Mouse (Mus musculus): ENCODE measurements around the gene Kcnma1.

Gene Kcnma1

GRCm38 (mm10) chr14:23772685-23773084, 241.6 kb downstream of the Kcnma1 start:
- no peak for DNase-seq

GRCm38 (mm10) chr14:23771794-23772193, 242.5 kb downstream of the Kcnma1 start:
- no peak for DNase-seq

GRCm38 (mm10) chr14:23762471-23762870, 251.8 kb downstream of the Kcnma1 start:
- DNase-seq = no peak

GRCm38 (mm10) chr14:23759626-23760025, 254.7 kb downstream of the Kcnma1 start:
- DNase-seq = no peak

DNA sequence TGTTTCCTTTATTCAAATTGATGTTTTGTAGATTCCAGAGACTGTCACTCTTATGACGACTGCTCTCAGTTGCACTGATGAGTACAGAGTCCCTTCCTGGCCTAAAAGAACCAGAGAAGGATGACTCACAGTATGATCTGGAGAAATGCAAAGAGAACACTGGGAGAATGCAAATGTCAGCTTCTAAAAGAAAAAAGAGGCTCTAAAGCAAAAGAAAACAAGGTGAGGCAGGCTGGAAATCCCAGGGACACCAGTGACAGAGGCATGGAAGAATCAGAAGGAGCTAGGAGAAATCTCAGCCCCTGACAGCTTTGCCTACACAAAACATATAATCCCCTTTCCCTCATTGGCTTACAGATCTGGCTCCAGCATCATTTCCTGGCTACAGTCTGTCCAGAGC, 255.9 kb downstream of the Kcnma1 start:
- no peak for DNase-seq

DNA sequence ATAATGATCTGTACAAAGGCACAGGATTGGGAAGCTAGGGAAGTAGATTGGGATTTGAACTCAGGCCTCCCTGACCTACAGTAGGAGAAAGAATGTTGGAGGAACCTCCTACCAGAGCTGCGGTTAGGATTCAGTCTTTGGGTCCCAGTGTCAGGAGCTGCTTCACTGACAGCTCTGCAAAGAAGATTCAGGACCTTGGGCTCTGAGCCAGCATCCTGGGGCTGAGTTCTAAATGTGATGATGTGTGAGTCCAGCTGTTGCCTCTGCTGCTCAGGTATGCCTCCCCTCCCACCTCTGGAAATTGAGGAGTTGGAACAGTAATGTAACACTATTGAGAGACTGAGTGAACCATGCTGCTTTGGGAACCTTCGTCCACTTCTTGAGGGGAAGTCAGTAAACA, 266.3 kb downstream of the Kcnma1 start:
- DNase-seq = no peak

DNA sequence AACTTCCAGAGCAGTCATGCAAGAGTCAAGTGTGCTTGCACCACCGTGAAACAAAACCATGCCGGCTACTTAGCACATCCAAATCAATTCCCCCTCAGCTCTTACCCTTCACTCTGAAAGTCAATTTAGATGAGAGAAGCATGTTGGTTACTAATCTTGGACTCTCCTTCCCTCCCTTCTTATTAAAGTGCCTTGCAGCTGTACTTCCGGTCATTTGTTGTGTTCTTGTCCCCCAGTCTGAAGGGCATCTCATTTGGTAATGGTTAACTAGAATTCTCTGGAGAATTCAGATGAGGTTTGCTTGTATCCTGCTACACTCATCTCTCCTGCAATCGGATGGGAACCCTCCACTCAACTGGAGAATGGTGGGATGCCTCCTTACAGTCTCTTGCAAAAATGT, 267.3 kb downstream of the Kcnma1 start:
- DNase-seq = no peak

DNA sequence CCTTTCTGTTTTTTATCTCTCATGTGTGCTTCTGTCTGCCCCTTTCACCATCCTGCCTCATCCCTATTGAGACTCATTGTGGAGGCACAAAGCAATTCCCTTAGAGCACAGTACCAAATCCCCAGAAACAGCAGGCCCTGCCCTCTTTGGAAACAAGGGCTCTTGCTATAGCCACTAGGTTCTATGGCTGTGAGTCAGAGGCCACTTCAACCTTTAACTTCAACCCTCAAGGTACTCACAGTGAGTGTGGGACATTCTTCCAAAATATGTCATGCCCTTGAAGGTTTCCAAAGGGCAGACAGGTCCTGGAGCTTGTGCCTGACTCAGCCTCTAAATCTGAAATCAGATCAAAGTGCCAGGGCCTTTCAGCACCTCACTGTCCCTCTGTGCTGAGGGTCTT, 272.8 kb downstream of the Kcnma1 start:
- DNase-seq = no peak

- DNase-seq = no peak
Observed at GRCm38 (mm10) chr14:23734200-23734599, 280.1 kb downstream of the Kcnma1 start.

- DNase-seq = no peak
Observed at GRCm38 (mm10) chr14:23729377-23729776, 284.9 kb downstream of the Kcnma1 start.

- DNase-seq = peak; percentile 4 to 8
Observed at GRCm38 (mm10) chr14:23723701-23724430, 290.4 kb downstream of the Kcnma1 start.

DNA sequence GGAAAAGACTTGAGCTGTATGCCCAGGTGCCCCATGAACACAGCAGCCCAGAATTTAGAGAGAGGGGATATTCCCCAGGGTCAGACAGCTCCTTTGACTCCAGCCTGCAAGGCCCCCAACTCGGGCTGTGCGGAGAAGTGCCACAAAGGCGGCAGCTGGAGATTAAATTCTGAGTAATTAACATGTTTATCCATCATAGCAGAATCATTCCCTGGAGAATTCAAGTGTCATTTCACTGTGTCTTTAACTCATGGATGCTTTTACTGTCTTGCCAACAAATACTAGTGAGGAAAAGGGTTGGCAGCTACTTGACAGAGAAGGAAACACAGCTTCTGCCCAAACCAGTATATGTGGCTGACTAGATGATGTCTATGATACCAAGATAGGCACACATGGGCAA, 295.0 kb downstream of the Kcnma1 start:
- DNase-seq = no peak

GRCm38 (mm10) chr14:23718667-23719066, 295.6 kb downstream of the Kcnma1 start:
- no peak for DNase-seq

GRCm38 (mm10) chr14:23714396-23715131, 299.7 kb downstream of the Kcnma1 start:
- DNase-seq = no peak

DNA sequence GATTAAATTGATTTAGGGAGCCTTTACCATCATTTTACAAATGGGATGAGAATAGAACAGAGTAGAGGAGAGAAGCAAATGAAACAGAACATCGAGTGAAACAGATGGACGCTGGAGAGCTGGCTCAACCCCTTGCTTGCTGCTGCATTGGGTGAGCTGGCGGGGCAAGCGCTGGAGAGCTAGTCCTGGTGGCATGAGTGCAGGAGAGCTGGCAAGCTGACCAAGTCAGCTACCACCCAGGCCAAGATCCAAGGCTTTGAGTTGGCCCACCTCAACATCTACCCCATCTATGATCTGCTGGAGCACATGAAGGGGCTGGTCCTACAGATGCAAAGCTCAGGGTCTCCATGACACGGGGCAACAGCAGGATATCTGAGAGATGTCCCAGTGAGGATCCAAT, 301.4 kb downstream of the Kcnma1 start:
- DNase-seq = no peak

DNA sequence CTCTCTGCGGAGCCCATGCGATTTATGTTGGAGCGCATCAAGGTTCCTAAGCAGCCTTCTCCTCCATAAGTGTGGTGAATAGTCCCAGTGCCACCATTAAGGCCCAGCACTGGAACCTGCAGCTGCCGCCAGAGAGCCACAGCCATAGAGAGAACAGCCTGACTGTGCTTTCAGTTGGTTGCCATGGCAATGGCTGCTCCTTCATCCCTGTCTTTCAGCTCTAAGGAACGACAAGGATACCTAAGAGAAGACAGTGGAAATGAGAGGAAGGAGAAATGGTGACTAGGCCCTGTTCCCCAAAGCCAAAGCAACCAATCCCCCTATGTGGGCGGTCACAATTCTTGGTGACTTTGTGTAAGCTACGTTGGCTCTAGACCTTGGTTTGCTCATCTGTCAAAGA, 303.3 kb downstream of the Kcnma1 start:
- DNase-seq = no peak

GRCm38 (mm10) chr14:23706837-23707236, 307.5 kb downstream of the Kcnma1 start:
- DNase-seq = no peak

DNA sequence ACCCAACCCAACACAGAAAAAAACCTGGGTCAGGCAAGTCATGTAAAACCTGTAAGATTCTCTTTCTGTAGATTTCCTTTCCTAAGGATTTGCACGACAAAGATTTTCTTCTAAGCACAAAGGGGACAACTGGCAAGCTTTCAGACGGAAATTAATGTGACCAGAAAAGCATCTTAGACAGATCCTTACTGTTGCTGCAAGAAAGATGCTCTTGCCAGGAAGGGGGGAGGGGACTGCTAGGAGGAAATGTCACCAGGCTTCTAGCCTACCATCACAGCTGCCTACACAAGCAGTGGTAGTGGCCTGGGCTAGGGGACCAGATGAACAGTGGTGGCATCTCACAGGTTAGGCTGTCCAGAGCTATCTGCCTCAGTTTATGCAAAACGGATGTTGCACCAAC, 308.6 kb downstream of the Kcnma1 start:
- DNase-seq = no peak

GRCm38 (mm10) chr14:23704303-23704702, 310.0 kb downstream of the Kcnma1 start:
- no peak for DNase-seq

DNA sequence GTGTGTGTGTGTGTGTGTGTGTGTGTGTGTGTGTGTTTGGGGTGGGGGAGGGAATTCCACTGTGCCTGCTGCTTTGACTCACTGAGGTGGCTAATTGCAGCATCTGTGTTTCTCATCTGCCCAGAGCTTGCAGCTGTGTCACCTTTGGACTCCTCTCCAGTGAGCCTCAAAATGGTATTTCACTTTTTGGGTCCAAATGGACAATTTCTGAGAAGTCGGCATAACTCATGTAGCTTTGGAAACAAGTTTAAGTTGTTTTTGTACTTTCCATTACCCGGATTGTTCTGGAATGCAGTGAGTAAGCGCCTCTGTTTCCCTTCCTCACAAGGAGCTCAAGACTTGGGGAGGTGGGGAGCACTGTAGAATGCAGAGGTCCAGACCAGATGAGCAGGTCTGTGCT, 317.9 kb downstream of the Kcnma1 start:
- no peak for DNase-seq

DNA sequence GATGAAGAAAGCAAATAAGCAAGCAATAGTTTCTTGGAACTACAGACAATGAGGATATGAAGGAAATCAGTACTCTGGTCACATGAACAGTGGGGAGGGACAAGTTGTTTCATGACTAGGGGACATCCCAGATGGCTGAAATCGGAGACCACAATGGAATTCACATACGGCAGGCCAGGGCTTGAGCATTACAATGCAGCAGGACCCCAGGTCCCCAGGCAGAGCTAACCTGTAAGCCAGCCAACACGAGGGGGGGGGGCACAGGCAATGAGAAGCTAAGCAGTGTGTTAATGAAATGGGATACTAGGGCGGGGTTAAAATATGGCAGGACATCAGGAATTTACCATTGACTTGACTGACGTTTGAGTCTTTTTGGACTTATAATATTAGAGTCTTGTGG, 324.6 kb downstream of the Kcnma1 start:
- no peak for DNase-seq

DNA sequence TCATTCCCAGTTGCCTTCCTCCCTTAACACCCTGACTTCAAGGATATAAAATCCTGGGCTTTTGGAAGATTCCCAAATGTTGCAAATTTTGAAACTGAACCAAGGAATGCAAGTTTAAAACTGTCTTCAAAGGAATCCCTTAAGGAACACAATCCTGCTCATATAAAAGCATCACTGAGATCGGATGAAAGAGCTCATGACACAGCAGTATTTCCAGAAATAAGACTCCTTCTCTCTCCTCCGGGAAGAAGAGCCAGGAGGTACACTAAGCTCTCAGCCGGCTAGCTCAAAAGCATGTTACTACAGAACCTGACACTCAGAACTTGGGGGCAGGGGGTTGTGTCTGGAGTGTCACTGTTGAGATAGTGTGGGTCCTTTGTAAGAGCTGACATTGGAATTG, 325.8 kb downstream of the Kcnma1 start:
- no peak for DNase-seq

- peak in 1 of 2 experiments; percentile 6 for DNase-seq
Observed at GRCm38 (mm10) chr14:23684463-23685066, 329.7 kb downstream of the Kcnma1 start.

GRCm38 (mm10) chr14:23682758-23683157, 331.5 kb downstream of the Kcnma1 start:
- DNase-seq = no peak

Measured in cerebellum, adult 18-20 months (tissue).